Mouse (Mus musculus): ENCODE data around the gene Gxylt2. TPM values are rescaled to one million over a fixed set of nuclear protein-coding genes. Genes with fewer than 3 reads are reported as not detected.

Gene Gxylt2
- polyA plus RNA-seq, 1 experiment from 2014 or later, result 0.32 TPM

DNA sequence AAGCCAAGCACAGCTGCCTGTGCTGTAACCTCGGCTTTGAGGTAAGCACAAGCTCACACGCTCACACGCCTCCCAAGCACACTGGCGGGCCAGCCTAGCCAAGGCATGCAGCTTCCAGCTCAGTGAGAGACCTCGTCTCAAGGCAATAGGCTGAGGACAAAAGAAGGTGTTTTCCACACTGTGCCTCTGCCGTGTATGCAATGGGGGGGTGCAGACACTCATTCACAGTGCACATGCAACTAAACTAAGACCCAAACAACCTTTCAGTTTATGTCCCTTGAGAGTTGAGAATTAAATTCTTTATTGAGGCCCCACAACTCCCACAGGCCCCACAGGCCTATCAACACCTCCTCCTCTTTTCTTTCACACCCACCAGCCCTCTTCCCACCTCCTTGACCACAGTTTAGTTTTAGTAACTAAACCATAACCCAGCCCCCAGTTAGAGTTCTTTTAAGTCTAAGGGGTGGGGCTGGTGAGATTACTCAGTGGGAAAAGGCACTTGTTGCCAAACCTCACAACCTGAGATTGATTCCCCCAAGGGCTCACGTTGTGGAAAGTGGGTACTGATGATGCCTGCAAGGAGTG is 119.9 kb downstream of the Gxylt2 start:
- ATAC-seq, result no peak
- H3K27me3 ChIP-seq (replicated peaks; ENCODE audit: control insufficient read depth, insufficient read depth, low read length), result no peaks in the 10 kb centered on the region
- 64% methylated on average over 7 of the region's 7 CpGs for whole genome bisulfite sequencing
- H3K4me1 ChIP-seq (ENCODE audit: control insufficient read depth, insufficient read depth, low read length), result peaks cover 3% of the 10 kb centered on the region; the same call in 1 of the 2 replicates
- no peak overlapping the region for H3K4me2 ChIP-seq (ENCODE audit: low read depth, low read length)
- H3K9me3 ChIP-seq (ENCODE audit: control insufficient read depth, low read length), result no peaks in the 10 kb centered on the region
- no peaks in the 10 kb centered on the region for H3K36me3 ChIP-seq (ENCODE audit: control insufficient read depth, insufficient read depth, low read length)
- no peak overlapping the region for H3K27ac ChIP-seq (ENCODE audit: low read length)
- no peak overlapping the region for H3K9ac ChIP-seq (ENCODE audit: low read depth, low read length)
- no peak overlapping the region for H3K4me3 ChIP-seq (ENCODE audit: low read length)

DNA sequence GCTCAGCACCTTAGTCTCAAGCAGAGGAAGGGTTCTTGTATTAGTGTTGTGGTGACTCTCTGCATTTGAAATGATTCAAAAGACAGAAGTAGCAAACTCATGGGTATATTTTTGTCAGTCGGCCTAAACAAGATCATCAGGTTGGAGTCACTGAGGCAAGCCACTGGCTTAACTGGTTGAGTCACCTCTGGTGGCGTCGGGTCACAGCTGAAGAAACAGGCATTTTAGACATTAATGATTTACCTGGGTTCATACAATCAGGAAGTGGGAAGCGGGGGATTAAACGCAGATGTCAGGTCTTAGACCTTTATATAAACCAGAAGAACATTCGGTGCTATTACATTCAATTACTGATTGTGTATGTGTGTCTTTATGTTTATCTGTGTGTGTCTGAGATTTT is 121.5 kb downstream of the Gxylt2 start:
- Histone ChIP-seq H3K4me2 (ENCODE audit: low read depth, low read length) (no peak overlapping the region), H3K36me3 (ENCODE audit: control insufficient read depth, insufficient read depth, low read length) (no peaks in the 10 kb centered on the region), H3K9me3 (ENCODE audit: control insufficient read depth, low read length) (no peaks in the 10 kb centered on the region), H3K27ac (ENCODE audit: low read length) (no peak overlapping the region), H3K9ac (ENCODE audit: low read depth, low read length) (no peak overlapping the region), H3K4me3 (ENCODE audit: low read length) (no peak overlapping the region), H3K4me1 (ENCODE audit: control insufficient read depth, insufficient read depth, low read length) (peaks cover 3% of the 10 kb centered on the region; the same call in 1 of the 2 replicates), H3K27me3 (replicated peaks; ENCODE audit: control insufficient read depth, insufficient read depth, low read length) (no peaks in the 10 kb centered on the region)
- 48% methylated on average over 6 of the region's 6 CpGs for WGBS
- ATAC-seq, result peak; percentile 89

DNA sequence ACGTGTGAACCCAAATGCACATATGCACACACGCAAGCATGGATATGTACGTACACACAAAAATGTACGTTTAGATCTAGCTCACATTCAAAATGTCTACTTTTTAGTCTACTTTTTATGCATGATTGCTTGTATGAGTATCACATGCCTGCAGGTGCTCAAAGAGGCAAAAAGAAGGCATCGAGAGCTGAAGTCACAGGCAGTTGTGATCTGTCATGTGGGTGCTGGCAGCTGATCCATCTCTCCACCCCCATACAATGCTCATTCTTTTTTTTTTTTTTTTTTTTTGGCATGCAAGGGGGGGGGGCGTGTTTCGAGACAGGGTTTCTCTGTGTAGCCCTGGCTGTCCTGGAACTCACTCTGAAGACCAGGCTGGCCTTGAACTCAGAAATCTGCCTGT is 124.0 kb downstream of the Gxylt2 start:
- Histone ChIP-seq H3K4me3 (ENCODE audit: low read length) (no peak overlapping the region), H3K9me3 (ENCODE audit: control insufficient read depth, low read length) (no peaks in the 10 kb centered on the region), H3K36me3 (ENCODE audit: control insufficient read depth, insufficient read depth, low read length) (no peaks in the 10 kb centered on the region), H3K27me3 (replicated peaks; ENCODE audit: control insufficient read depth, insufficient read depth, low read length) (no peaks in the 10 kb centered on the region), H3K4me2 (ENCODE audit: low read depth, low read length) (no peak overlapping the region), H3K4me1 (ENCODE audit: control insufficient read depth, insufficient read depth, low read length) (peaks cover 3% of the 10 kb centered on the region; the same call in 1 of the 2 replicates), H3K27ac (ENCODE audit: low read length) (no peak overlapping the region), H3K9ac (ENCODE audit: low read depth, low read length) (no peak overlapping the region)
- no peak for ATAC-seq
- WGBS, result 91% methylated on average over 7 of the region's 7 CpGs

DNA sequence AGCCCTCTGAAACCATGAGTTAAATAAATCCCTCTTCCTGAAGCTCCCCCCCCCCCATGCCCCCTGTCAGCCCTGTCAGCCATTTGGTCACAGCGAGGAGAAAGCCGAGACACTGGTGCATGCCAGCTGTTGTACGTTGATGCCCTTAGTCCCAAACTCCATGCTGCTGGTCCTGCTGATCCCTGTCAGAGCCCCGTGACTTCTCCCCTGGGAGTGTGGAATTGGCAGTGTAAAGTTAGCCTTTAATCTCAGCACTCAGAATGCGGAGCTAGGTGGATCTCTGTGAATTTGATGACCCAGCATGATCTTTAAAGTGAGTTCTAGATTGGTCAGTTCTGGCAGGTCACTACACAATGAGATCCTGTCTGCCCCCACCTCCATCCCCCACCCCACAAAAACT is 125.2 kb downstream of the Gxylt2 start:
- no peak for ATAC-seq
- no peak overlapping the region for H3K4me2 ChIP-seq (ENCODE audit: low read depth, low read length)
- no peak overlapping the region for H3K27ac ChIP-seq (ENCODE audit: low read length)
- H3K4me3 ChIP-seq (ENCODE audit: low read length), result no peak overlapping the region
- no peaks in the 10 kb centered on the region for H3K9me3 ChIP-seq (ENCODE audit: control insufficient read depth, low read length)
- WGBS, result 83% methylated on average over 5 of the region's 5 CpGs
- H3K27me3 ChIP-seq (replicated peaks; ENCODE audit: control insufficient read depth, insufficient read depth, low read length), result no peaks in the 10 kb centered on the region
- no peak overlapping the region for H3K9ac ChIP-seq (ENCODE audit: low read depth, low read length)
- no peaks in the 10 kb centered on the region for H3K36me3 ChIP-seq (ENCODE audit: control insufficient read depth, insufficient read depth, low read length)
- peaks cover 8% of the 10 kb centered on the region for H3K4me1 ChIP-seq (ENCODE audit: control insufficient read depth, insufficient read depth, low read length)

DNA sequence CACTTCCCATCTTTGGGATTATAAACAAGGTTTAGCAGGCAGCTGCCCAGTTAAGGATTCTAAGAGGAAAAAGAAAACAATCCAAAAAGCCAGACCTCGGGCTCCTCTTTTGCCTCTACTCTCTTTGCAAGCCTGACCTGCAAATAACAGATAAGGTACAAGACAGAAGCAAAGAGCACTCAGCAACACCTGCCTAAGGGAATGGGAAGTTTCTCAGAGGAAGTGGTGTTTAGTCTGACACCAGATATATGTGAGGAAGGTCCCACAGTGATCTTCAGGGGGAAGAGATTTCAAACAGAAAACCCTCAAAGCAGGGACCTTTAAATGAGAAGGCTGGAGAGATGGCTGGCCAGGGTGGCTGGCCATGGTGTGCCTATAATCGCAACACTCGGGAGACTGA is 126.7 kb downstream of the Gxylt2 start:
- Histone ChIP-seq H3K4me2 (ENCODE audit: low read depth, low read length) (no peak overlapping the region), H3K36me3 (ENCODE audit: control insufficient read depth, insufficient read depth, low read length) (peaks cover 10% of the 10 kb centered on the region; the same call in 1 of the 2 replicates), H3K4me3 (ENCODE audit: low read length) (no peak overlapping the region), H3K4me1 (ENCODE audit: control insufficient read depth, insufficient read depth, low read length) (peaks cover 12% of the 10 kb centered on the region), H3K27ac (ENCODE audit: low read length) (no peak overlapping the region), H3K27me3 (replicated peaks; ENCODE audit: control insufficient read depth, insufficient read depth, low read length) (no peaks in the 10 kb centered on the region), H3K9me3 (ENCODE audit: control insufficient read depth, low read length) (no peaks in the 10 kb centered on the region), H3K9ac (ENCODE audit: low read depth, low read length) (no peak overlapping the region)
- 82% methylated on average over 3 of the region's 3 CpGs for WGBS
- no peak for ATAC-seq

DNA sequence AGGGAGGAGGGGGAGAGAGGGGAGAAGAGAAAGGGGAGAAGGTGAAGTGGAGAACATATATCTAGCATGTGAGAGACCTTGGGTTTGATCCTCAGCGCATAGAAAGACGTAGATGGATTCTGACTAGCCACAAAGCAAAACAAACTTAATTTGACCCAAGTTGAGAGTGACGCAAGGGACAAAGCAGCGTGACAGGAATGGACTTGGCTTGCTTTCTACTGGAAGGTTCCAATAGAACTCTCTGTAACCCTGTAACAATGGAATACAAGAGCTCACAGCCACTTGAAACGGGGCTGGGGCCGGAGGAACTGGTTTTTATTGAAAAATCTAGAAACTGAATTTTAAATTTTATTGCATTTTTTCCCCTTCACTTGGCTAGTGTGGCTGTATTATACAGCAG is 127.2 kb downstream of the Gxylt2 start:
- ATAC-seq, result no peak
- 88% methylated on average over 6 of the region's 6 CpGs for whole genome bisulfite sequencing
- Histone ChIP-seq H3K27me3 (replicated peaks; ENCODE audit: control insufficient read depth, insufficient read depth, low read length) (no peaks in the 10 kb centered on the region), H3K9ac (ENCODE audit: low read depth, low read length) (no peak overlapping the region), H3K9me3 (ENCODE audit: control insufficient read depth, low read length) (no peaks in the 10 kb centered on the region), H3K36me3 (ENCODE audit: control insufficient read depth, insufficient read depth, low read length) (peaks cover 10% of the 10 kb centered on the region; the same call in 1 of the 2 replicates), H3K4me2 (ENCODE audit: low read depth, low read length) (no peak overlapping the region), H3K27ac (ENCODE audit: low read length) (no peak overlapping the region), H3K4me3 (ENCODE audit: low read length) (no peak overlapping the region), H3K4me1 (ENCODE audit: control insufficient read depth, insufficient read depth, low read length) (peaks cover 12% of the 10 kb centered on the region)

DNA sequence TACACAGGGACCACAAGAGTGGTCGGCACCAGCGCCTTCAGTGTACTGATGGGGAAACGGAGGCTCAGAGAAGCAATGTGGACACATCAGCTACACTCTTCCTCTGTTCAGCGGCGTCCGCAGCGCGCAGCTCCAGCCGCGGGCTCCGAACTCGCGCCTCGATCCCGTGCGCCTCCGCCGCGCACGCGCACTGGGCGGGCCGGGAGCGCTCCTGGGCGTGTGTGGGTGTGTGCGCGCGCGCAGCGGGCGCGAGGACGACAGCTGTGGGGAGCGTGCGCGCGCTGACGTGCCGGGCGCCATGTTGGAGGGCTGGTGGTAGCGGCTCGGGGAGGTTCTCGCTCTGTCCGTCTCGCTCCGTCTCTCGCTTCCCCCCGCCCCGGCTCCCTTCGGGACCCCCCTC is 128.8 kb downstream of the Gxylt2 start, which contains the start of gene Ppp4r2:
TSS of gene Ppp4r2 (plus strand) at position 268 of the 400 bp plus-strand sequence.
- peaks cover 13% of the 10 kb centered on the region; the same call in 1 of the 2 replicates for H3K36me3 ChIP-seq (ENCODE audit: control insufficient read depth, insufficient read depth, low read length)
- peak; percentile 96 for ATAC-seq
- H3K4me3 ChIP-seq (ENCODE audit: low read length), result peak within 1 kb of the TSS; percentile 89
- H3K9ac ChIP-seq (ENCODE audit: low read depth, low read length), result peak within 1 kb of the TSS; percentile 89
- H3K4me1 ChIP-seq (ENCODE audit: control insufficient read depth, insufficient read depth, low read length), result peaks cover 14% of the 10 kb centered on the region
- no peaks in the 10 kb centered on the region for H3K9me3 ChIP-seq (ENCODE audit: control insufficient read depth, low read length)
- under 1% methylated on average over 32 of the region's 50 CpGs for WGBS
- peak within 1 kb of the TSS; percentile 81 for H3K27ac ChIP-seq (ENCODE audit: low read length)
- peak within 1 kb of the TSS; percentile 67 for H3K4me2 ChIP-seq (ENCODE audit: low read depth, low read length)
- no peaks in the 10 kb centered on the region for H3K27me3 ChIP-seq (replicated peaks; ENCODE audit: control insufficient read depth, insufficient read depth, low read length)

DNA sequence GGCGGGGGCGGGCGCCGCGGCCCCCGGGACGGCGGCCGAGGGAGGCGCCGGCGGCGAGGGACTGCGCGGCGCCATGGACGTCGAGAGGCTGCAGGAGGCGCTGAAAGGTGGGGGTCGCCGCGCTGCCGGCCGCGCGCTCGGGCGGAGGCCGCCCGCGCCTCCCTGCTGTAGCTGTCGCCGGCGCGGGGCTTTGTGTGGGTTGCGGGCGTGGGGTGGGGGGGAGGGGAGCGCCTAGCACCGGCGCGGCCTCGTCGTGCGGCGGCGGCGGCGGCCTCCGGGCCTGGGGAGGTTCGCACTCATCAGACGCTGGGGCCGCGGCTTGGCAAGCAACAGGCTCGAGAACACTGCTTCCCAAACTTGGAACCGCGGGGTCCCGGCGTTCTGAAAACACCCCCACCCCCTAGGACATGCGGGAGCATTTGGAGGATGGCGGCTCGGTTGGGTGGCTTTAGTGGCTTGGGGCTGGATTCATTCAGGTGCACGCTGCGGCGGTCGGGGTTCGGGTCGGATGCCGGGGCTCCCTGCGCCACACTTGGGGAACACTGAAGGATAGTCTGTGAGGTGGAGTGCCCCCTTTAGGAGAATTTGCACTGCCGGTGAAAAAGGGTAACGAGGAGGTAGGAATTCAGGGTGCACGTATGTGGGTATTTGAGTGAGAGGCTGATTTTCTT is 129.4 kb downstream of the Gxylt2 start:
- H3K27me3 ChIP-seq (replicated peaks; ENCODE audit: control insufficient read depth, insufficient read depth, low read length), result no peaks in the 10 kb centered on the region
- peak overlapping the region; percentile 89 for H3K9ac ChIP-seq (ENCODE audit: low read depth, low read length)
- peak overlapping the region; percentile 81 for H3K27ac ChIP-seq (ENCODE audit: low read length)
- under 1% methylated on average over 65 of the region's 72 CpGs for WGBS
- peak overlapping the region; percentile 67 for H3K4me2 ChIP-seq (ENCODE audit: low read depth, low read length)
- no peaks in the 10 kb centered on the region for H3K9me3 ChIP-seq (ENCODE audit: control insufficient read depth, low read length)
- peak; percentile 87 for ATAC-seq
- peaks cover 13% of the 10 kb centered on the region; the same call in 1 of the 2 replicates for H3K36me3 ChIP-seq (ENCODE audit: control insufficient read depth, insufficient read depth, low read length)
- H3K4me1 ChIP-seq (ENCODE audit: control insufficient read depth, insufficient read depth, low read length), result peaks cover 14% of the 10 kb centered on the region
- peak overlapping the region; percentile 89 for H3K4me3 ChIP-seq (ENCODE audit: low read length)

DNA sequence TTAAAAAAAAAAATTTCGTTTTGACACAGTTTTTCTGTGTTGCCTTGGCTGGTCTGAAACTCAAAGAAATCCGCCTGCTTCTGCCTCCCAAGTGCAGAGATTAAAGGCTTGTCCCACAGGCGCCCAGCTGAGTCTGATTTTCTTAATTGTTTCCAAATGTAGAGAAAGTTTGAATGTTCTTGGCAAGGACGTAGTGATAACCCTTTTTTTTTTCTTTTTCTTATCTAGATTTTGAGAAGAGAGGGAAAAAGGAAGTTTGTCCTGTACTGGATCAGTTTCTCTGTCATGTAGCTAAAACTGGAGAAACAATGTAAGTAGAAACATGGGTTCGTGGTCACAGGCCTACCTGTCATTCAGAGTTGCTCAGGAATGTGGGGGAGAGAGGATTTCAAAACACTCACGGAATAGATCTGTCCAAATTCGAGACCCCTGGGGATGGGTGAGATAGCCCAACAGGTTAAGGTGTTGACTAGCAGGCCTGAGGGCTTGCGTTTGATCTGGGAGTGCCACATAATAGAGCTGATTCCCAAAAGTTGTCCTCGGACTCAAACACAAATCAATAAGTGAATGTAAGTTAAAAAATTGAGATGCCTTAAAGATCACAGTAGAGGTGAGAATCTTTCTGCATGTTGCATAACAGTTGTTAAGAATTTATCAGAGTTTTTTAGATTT is 130.1 kb downstream of the Gxylt2 start:
- WGBS, result 31% methylated on average over 9 of the region's 9 CpGs
- H3K27me3 ChIP-seq (replicated peaks; ENCODE audit: control insufficient read depth, insufficient read depth, low read length), result no peaks in the 10 kb centered on the region
- no peak overlapping the region; the same call in 1 of the 2 replicates for H3K27ac ChIP-seq (ENCODE audit: low read length)
- H3K4me1 ChIP-seq (ENCODE audit: control insufficient read depth, insufficient read depth, low read length), result peaks cover 14% of the 10 kb centered on the region
- H3K4me3 ChIP-seq (ENCODE audit: low read length), result peak overlapping the region; percentile 89
- no peaks in the 10 kb centered on the region for H3K9me3 ChIP-seq (ENCODE audit: control insufficient read depth, low read length)
- peak overlapping the region; percentile 89; the same call in 1 of the 2 replicates for H3K9ac ChIP-seq (ENCODE audit: low read depth, low read length)
- peak overlapping the region; percentile 67 for H3K4me2 ChIP-seq (ENCODE audit: low read depth, low read length)
- H3K36me3 ChIP-seq (ENCODE audit: control insufficient read depth, insufficient read depth, low read length), result peaks cover 13% of the 10 kb centered on the region; the same call in 1 of the 2 replicates
- ATAC-seq, result no peak

Data from intestine, embryonic 16.5 days (tissue).